Mouse (Mus musculus) E14TG2a.4 (cell line): ENCODE results near the gene Fgfbp3.

Experiments
- CTCF ChIP-seq: conservative IDR thresholded peaks from 2 replicates; pipeline ENCODE4 v1.5.1; 2014; ENCODE audit warnings: low read length
- NANOG ChIP-seq: IDR thresholded peaks from 2 replicates; pipeline ENCODE4 v1.6.1; 2014; ENCODE audit warnings: borderline replicate concordance, low read length, mixed read lengths

DNA sequence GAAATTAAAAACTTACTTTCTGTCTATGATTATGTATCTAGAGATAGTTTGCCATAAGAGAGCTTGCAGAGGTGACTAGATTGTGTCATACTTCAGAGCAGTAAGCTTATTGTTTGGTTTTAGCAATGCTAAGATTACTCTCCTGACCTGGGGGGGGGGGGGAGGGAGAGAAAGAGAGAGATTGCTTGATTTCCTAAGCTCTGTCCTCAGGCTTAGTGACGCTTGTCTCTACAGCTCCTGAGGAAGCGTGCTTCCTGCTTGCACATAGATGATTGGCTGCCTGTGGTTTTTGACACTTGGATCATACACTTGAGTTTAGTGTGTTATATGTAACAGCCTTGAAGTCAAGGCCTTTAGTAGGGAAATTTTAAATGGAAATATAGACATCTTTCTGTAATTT is 44.8 kb downstream of the Fgfbp3 start:
- TF ChIP-seq CTCF (no peak), NANOG (no peak)
